Mouse (Mus musculus) large intestine, adult 2 months (tissue): ENCODE measurements around the gene Npffr2. TPM values are rescaled to one million over a fixed set of nuclear protein-coding genes. Genes with fewer than 3 reads are reported as not detected.
"Not testable (repeated sequence)": the region's sequence is repeated elsewhere in the genome, so short reads cannot be mapped to it uniquely, and the experiment has no call there.

Source experiments
- DNase-seq: peaks from one replicate; pipeline ENCODE4 v3.0.0-alpha.2; 2012; ENCODE audit warnings: low read depth, low spot score
- WGBS: fragments of 180-500 bp; shearing (Covaris S2); methylation state at CpG from one replicate; pipeline ENCODE4 v1.1.7; 2018; 5-methylcytosine and 5-hydroxymethylcytosine counted together
- polyA plus RNA-seq: library from polyadenylated mRNA; depleted of rRNA; stranded (reverse); fragments of >200 nt; gene quantifications from 2 replicates; pipeline ENCODE4 v1.2.3, GENCODE M21; 2012; rRNA removed

Npffr2 gene
- polyA plus RNA-seq = not detected in 2 replicates

DNA sequence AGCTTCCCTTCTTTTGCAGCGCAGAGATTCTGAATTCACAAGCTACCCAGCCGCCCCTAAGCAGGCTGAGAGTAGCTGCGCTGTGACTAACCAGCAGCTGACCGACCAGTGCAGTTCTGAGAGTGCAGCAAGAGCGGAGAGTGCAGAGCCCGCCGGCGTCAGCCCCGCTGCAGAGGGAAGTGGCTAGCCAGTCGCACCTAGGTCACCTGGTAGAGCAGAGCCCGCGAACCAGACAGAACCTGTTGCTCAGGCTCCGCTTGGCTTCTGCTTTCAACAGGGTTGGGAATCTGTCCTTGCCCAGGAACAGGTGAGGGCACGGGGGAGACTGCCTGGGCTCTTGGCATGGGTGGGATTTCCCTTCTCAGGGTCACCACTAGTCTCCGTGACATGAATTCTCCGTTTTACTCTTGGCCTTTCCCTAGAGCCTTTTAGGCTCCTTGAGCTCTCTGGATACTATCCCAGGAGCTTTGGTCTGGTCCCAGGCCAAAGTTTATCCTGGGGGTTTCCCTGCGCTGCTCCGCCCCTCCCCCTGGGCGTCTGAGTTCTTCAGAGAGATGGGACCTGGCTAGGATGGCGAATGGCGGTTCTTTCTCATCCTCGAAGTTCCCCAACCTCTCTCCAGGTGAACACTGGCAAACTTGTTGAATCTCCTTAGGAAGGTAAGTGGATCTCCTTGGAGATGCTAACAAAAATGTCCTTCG, at the start of gene Npffr2:
Gene Npffr2 (plus strand): TSS at position 552 of the 701 bp plus-strand sequence.
- no peak for DNase-seq
- WGBS = 8% methylated on average over 23 of the region's 23 CpGs

- no peak for DNase-seq
Observed at GRCm38 (mm10) chr5:89492560-89492959, 34.7 kb upstream of the Npffr2 start.

DNA sequence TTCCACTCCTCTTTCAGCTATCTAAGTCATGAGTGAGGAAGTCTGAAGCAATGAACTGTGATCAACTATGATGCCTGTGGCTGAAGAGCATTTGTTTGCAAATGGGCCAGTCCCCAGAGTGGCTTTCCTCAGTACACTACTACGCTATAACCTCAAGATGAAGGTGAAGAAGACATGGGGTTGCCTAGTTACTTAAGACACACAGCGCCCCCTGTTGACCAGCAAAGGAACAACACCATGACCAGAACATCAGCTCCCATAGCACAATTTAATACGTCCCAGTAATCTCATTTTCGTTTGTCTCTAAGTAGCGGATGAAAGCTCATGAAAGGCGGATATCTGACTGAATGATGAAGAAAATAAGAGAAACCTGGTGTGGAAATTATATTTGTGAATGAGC, 27.0 kb upstream of the Npffr2 start:
- 55% methylated on average over 6 of the region's 6 CpGs for WGBS
- no peak for DNase-seq

More at GRCm38 (mm10) chr5:89492560-89492959, 34.7 kb upstream of the Npffr2 start:
- WGBS = 92% methylated on average over 1 of the region's 1 CpGs

- 82% methylated on average over 4 of the region's 4 CpGs for WGBS
- no peak for DNase-seq
Observed at GRCm38 (mm10) chr5:89518641-89519040, 8.6 kb upstream of the Npffr2 start.

DNA sequence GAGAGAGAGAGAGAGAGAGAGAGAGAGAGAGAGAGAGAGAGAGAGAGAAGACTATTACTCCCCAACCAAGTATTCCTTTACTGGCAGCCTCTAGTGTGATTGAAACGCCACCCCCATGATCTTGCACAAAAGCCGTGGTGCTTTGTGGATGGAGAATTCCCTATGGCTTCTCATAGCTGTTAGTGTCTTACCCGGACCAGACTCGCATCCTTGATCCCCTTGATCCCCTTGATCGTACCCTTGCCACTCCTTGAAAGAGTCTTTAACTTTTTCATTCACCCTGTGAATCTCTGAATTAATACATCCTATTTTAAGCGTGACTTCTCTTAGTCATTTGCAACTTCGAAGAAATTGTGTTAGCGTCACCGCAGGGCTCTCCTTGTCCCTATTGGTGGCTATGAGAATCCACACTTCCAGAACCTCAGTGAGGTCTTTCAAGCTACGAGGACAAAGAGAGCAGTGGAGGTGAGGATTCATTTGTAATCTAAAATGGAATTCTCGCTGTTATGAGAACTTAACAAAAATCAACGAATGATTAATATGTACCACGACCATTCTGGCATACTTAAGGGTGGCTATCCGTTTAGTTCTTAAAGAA, 949 bp upstream of the Npffr2 start:
- WGBS = 6% methylated on average over 14 of the region's 14 CpGs
- no peak for DNase-seq

DNA sequence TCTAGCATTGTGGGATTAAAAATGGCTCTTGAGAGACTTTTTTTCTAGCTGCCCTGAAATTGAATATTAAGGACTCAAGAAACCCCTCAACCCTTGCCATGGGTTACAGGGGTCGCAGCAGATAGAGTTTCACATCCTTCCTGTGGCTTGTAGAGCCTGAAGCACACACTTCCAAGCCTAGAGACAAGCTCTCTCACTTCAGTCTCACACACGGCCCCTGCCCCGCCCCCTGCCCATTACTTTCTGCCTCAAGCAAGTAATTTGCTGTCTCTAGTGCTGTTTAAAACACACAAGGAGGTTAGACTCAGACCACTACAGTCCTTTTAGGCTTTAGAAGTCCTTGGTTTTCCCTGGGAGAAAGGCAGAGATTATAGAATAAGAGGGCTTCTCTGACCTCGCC, 1.7 kb downstream of the Npffr2 start:
- no peak for DNase-seq
- WGBS = 41% methylated on average over 4 of the region's 4 CpGs

GRCm38 (mm10) chr5:89529391-89529790, 2.2 kb downstream of the Npffr2 start:
- 57% methylated on average over 2 of the region's 2 CpGs for WGBS
- DNase-seq = no peak

DNA sequence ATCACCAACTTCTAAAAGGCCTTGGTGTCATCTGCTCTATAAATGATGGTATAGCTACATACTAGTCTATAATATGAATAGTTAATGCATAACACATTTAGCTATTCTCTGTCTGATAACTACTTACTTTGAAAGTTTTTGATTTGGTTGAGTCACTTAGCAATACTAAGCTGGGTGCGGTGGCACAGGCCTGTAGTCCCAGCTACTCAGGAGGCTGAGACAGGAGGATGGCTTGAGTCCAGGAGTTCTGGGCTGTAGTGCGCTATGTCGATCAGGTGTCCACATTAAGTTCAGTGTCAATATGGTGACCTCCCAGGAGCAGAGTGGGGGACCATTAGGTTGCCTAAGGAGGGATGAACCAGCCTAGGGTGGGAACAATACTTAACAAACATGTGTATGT, 8.8 kb downstream of the Npffr2 start:
- WGBS = 87% methylated on average over 3 of the region's 3 CpGs
- DNase-seq = no peak

GRCm38 (mm10) chr5:89542472-89542871, 15.2 kb downstream of the Npffr2 start:
- 73% methylated on average over 3 of the region's 3 CpGs for WGBS
- DNase-seq = no peak

- peak; percentile 14 for DNase-seq
- 34% methylated on average over 2 of the region's 2 CpGs for WGBS
Observed at GRCm38 (mm10) chr5:89543476-89543875, 16.2 kb downstream of the Npffr2 start.

DNA sequence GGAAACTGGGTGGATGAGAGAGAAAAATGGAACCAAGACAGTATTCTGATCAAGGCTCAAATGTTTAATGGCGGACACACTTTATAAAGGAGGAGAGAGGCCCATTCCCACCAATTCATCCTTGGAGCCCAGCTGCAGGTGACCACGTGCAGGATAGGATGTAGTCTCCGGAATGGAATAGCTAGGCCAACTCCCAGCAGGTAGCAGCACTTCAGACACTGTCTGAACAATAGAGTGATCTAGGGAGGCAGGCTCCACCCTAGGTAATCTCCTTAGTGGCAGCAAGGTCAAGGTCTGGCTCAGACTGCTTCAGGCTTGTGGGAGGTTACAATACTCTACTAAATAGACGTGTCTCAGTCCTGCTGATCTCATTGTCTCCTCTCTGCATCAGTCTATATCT, 31.9 kb downstream of the Npffr2 start:
- WGBS = 43% methylated on average over 4 of the region's 4 CpGs
- not testable (repeated sequence) for DNase-seq

DNA sequence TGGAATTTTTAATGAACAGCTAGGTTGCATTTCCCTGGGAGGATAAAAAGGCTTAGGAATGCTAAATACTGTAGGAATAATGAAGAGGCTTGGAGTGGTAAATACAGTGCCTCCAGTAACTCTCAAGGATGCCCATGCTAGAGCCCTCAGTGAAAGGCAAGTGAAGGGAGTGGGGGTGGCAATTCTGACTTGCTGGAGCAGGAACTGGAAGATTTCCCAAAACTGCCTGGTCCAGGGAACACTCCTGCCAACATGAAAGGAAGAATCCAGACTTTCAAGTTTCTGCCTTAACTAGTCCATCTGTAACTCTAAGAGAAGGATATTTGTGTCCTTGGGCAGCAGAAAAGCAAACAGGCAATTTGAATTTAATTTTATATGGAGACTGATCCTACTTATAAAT, 34.2 kb downstream of the Npffr2 start:
- no peak for DNase-seq

DNA sequence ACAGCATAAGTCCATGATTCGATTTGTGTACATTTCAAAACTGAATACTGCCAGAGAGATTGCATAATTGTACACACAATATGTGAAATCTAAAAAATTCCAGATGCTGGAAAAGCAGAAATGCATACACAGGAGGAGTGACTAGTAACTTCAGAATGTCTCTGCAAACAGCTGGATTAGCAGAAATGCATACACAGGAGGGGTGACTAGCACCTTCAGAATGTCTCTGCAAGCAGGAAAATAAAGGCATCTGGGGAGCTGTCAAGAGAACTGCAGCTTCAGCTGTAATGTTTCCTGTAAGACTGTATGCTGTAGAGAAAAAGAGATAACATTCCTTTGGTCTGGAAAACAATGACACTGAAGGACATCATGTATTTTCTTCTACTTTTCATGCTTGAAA, 51.4 kb downstream of the Npffr2 start:
- no peak for DNase-seq
- WGBS = 32% methylated on average over 1 of the region's 1 CpGs

DNA sequence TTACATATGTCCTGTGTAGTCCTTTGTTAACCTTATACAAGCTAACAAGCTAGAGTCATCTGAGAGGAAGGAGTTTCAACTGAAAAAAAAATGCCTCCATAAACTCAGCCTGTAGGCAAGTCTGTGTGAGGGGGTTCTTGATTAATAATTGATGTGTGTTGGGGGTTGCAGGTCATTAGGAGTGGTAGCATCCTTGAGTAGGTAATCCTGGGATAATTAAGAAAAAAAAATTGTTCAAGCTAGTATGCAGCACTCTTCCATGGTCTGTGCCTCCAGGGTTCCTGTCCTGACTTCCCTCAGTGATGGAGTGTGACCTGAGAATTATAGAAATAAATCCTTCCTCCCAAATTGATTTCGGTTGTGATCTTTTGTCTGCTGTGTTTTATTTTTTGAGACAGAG, 52.0 kb downstream of the Npffr2 start:
- no peak for DNase-seq
- WGBS = 93% methylated on average over 1 of the region's 1 CpGs

- DNase-seq = no peak
- WGBS = 74% methylated on average over 1 of the region's 1 CpGs
Observed at GRCm38 (mm10) chr5:89581143-89581542, 53.9 kb downstream of the Npffr2 start.

GRCm38 (mm10) chr5:89581742-89582366, 54.6 kb downstream of the Npffr2 start:
- DNase-seq = no peak

DNA sequence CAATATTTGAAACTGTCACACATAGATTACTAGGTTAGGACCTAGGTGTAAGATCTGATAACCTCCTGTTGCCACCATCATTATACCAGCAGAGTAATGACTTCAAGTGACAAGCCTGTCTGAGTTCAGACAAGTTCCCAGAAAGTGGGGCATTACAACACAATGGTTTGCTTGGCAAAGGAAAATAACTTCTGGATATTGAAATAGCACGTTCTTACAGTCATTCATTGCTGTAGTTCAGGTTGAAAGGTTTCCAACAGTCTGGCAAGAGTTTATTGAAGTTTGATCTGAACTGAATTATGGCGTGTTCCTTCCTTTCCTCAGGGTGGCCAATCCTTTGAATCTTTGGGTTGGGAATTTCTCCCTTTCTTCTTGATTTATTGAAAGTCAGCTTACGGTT, 57.8 kb downstream of the Npffr2 start:
- DNase-seq = no peak
- 59% methylated on average over 3 of the region's 3 CpGs for WGBS

More at GRCm38 (mm10) chr5:89581742-89582366, 54.6 kb downstream of the Npffr2 start:
- WGBS = 73% methylated on average over 5 of the region's 5 CpGs

GRCm38 (mm10) chr5:89592301-89592700, 65.1 kb downstream of the Npffr2 start:
- 82% methylated on average over 4 of the region's 4 CpGs for WGBS
- no peak for DNase-seq

- no peak for DNase-seq
- 36% methylated on average over 2 of the region's 2 CpGs for WGBS
Observed at GRCm38 (mm10) chr5:89611322-89612015, 84.2 kb downstream of the Npffr2 start.

- 81% methylated on average over 6 of the region's 6 CpGs for WGBS
Observed at GRCm38 (mm10) chr5:89612262-89612661, 85.0 kb downstream of the Npffr2 start.

More at GRCm38 (mm10) chr5:89612262-89612661, 85.0 kb downstream of the Npffr2 start:
- no peak for DNase-seq
